Mouse (Mus musculus): ENCODE measurements around the gene Galnt7. TPM values are rescaled to one million over a fixed set of nuclear protein-coding genes. Genes with fewer than 3 reads are reported as not detected.

Gene Galnt7
- polyA plus RNA-seq (2021; fragmentation: Nextera tagmentation), result 3.4 and 3.5 TPM in 2 replicates
- long read RNA-seq, experiment 1, transcript Galnt7-202 (12 exons, 3,413 nt), result major isoform, 6 of 8 reads
- long read RNA-seq, experiment 1, partial matches to known transcripts, result 1 of 8 reads
- long read RNA-seq, experiment 1, other reads (novel, unspliced or antisense), result 1 of 8 reads
- long read RNA-seq, experiment 2, full-length matches to known transcripts, result 30 of 39 reads
- long read RNA-seq, experiment 2, partial matches to known transcripts, result 3 of 39 reads
- long read RNA-seq, experiment 2, other reads (novel, unspliced or antisense), result 6 of 39 reads

GRCm38 (mm10) chr8:57652456-57653055 is at the start of gene Galnt7:
TSS of gene Galnt7 (minus strand) at chr8:57653032.

DNA sequence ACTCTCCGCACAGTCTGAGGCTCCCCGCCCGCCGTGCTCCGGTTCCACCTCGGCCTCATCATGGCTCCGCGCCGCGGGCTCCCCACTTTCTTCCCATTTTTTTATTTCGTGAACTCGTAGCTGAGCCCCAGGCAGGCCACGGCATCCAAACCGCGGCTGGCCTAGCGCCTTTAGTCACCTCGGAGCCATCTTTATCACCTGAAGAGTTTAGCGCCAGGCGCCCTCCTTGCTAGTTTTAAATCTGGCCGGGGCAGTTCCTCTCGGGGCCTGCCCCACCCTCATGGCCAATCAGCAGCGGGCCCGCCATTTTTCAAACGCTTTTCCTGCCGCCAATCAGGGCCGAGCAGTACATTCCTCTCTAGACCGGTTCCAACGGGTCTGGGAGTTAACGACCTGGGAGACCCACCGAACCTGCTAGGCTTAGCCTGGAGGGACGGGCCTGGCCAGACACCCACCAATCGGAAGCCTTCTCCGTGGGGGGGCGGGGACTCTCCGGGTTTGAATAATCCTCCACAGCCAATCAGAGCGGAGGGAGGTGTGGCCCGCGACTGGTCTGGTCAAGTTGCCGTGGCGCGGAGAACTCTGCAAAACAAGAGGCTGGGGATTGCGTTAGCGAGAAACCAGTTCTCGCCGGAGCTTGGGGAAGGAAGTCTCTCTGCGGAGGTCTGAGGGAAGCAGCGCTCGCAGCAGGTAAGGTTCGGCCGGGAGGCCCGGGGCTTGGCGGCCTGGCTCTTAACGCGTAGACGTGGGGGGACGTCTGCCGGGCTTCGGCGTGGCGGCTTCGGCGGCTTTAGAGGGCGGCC is 141.3 kb downstream of the Galnt7 start, which contains the start of gene Hmgb2:
Hmgb2 (plus strand) TSS at position 592 of the 803 bp plus-strand sequence.

DNA sequence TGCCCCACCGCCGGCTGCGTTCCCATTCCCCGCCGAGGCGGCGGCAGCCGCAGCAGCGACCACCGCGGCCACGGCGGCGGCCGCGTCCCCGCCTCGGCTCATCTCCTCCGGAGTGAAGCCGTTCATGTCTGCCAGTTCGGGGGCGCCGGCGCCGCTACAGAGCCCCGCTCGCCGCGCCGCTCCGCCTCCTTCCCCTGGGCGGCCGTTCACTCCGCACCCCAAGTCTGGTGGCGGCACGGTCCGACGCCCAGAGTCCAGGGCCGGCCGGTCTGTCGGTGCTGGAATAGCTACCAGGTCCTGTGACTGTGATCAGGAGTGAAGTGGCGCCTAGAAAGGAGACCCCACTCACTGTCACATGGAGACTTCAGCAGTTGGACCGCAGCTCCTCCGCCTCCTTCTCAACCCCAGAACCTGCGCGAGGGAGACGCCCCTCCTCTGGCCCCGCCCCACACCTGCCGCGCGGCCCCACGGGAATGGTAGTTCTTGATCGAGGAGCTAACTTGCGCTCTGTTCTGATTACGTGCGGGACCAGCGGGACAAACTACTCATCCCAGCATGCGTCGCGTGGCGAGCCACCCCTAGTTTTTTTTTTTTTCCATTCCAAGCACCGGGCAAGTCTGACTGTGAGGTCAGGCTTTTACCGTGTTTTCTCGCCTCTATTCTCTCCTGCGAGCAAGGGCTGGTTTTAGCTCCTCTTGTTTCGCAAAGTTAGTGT is 165.2 kb downstream of the Galnt7 start, which contains the start of gene Sap30:
Sap30 (minus strand) TSS at position 420 of the 715 bp plus-strand sequence.

Other genes starting within 250 kb of the Galnt7 start
- 114 and 156 TPM in 2 replicates for gene Scrg1, start 197.1 kb downstream of the Galnt7 start, polyA plus RNA-seq (2021; fragmentation: Nextera tagmentation)
- gene Sap30, start 165.2 kb downstream of the Galnt7 start, polyA plus RNA-seq (2021; fragmentation: Nextera tagmentation), result 17.4 and 18.3 TPM in 2 replicates
- gene Hmgb2, start 141.1 kb downstream of the Galnt7 start, polyA plus RNA-seq (2021; fragmentation: Nextera tagmentation), result 9.4 and 15.3 TPM in 2 replicates

Data from layer of hippocampus, adult 6 months (tissue).